Mouse (Mus musculus) midbrain, embryonic 11.5 days (tissue): ENCODE data around the gene Epas1. TPM values are rescaled to one million over a fixed set of nuclear protein-coding genes. Genes with fewer than 3 reads are reported as not detected.

Experiments
- ATAC-seq: fragments of 200-750 bp; cut with Nextera tagmentation; 2 replicates; pipeline ENCODE4 v1.8.0; 2017; ENCODE audit warnings: moderate TSS enrichment, moderate library complexity; ENCODE audit not compliant: low FRiP score
- DNase-seq: peaks from one replicate; pipeline ENCODE4 v3.0.0; 2015; ENCODE audit warnings: low spot score; ENCODE audit errors: missing footprints
- H3K27ac ChIP-seq: fragments of 300-500 bp; sonication (generic); 2 replicates; pipeline ENCODE4 v1.5.1; 2014; ENCODE audit warnings: low read depth, low read length
- H3K27me3 ChIP-seq: fragments of 300-500 bp; sonication (generic); 2 replicates; pipeline ENCODE4 v1.6.1; 2014; ENCODE audit warnings: mild to moderate bottlenecking, low read length, moderate library complexity, mixed read lengths; ENCODE audit not compliant: control insufficient read depth, insufficient read depth
- H3K36me3 ChIP-seq: fragments of 300-500 bp; sonication (generic); 2 replicates; pipeline ENCODE4 v1.6.1; 2014; ENCODE audit warnings: mild to moderate bottlenecking, low read length, moderate library complexity, mixed read lengths; ENCODE audit not compliant: control insufficient read depth, insufficient read depth
- H3K4me1 ChIP-seq: fragments of 300-500 bp; sonication (generic); 2 replicates; pipeline ENCODE4 v1.6.1; 2014; ENCODE audit warnings: low read length; ENCODE audit not compliant: control insufficient read depth, insufficient read depth
- H3K4me2 ChIP-seq: fragments of 300-500 bp; sonication (generic); 2 replicates; pipeline ENCODE4 v1.6.1; 2014; ENCODE audit warnings: mild to moderate bottlenecking, moderate library complexity
- H3K4me3 ChIP-seq: fragments of 300-500 bp; sonication (generic); 2 replicates; pipeline ENCODE4 v1.5.1; 2014; ENCODE audit warnings: low read depth, low read length
- H3K9ac ChIP-seq: fragments of 300-500 bp; sonication (generic); 2 replicates; pipeline ENCODE4 v1.6.1; 2014; ENCODE audit warnings: low read length
- H3K9me3 ChIP-seq: fragments of 300-500 bp; sonication (generic); 2 replicates; pipeline ENCODE4 v1.6.1; 2016; ENCODE audit warnings: low read length; ENCODE audit not compliant: control insufficient read depth
- WGBS: fragments of 180-500 bp; shearing (Covaris S2); extraction: QIAGEN DNeasy Blood & Tissue Kit; methylation state at CpG from one replicate; pipeline ENCODE4 v1.1.7; 2014; 5-methylcytosine and 5-hydroxymethylcytosine counted together
- polyA plus RNA-seq: library from polyadenylated mRNA; unstranded; fragments of >200 nt; fragmentation: Nextera tagmentation; extraction: Ambion mirVana; gene quantifications from 2 replicates; pipeline ENCODE4 v1.2.1, GENCODE M21; 2014

Gene Epas1
- polyA plus RNA-seq, 1 experiment from 2014 or later = 7.3 TPM

DNA sequence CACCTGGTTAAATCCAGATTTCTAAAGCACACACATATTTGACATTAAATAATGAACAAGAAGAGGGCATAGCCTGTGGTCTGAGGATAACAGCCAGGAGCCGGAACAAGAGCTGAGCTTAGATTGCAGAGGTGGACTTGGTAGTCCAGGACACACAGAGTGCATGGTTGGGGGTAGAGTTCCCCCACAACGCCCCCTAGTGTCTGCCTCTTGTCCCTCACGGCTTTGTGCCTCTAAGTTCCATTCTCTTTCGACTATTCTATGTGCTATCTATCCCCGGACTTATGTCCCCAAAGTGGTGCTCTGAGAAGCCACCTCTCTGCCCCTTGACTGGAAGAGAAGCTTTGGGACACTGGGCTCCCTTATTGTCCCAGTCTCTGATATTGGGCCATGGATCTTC, 50.2 kb downstream of the Epas1 start:
- Histone ChIP-seq H3K4me2 (no peak overlapping the region), H3K27ac (no peak overlapping the region), H3K9me3 (no peaks in the 10 kb centered on the region), H3K4me3 (no peak overlapping the region), H3K36me3 (no peaks in the 10 kb centered on the region), H3K9ac (no peak overlapping the region), H3K4me1 (no peaks in the 10 kb centered on the region), H3K27me3 (no peaks in the 10 kb centered on the region)
- 85% methylated on average over 5 of the region's 5 CpGs for WGBS
- no peak for ATAC-seq
- no peak for DNase-seq

DNA sequence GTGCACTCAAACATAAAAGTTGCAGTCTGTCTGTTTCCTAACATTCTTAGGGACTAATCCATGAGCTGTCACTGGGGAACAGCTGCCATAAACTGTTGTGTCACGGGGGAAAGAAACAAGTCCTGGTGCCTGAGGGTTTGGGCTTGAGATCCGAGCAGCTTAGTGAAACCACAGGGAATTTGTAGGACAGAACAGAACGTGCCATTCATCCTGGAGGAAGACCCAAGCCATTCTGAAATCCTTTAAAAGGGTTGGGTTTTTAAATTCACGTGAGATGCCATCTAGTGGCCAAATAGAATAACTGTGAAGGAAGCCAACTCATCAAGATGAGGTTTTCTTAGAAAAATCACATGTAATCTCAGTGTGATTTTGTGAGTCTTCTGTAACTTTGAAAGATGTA, 58.5 kb downstream of the Epas1 start:
- Histone ChIP-seq H3K4me2 (no peak overlapping the region), H3K27me3 (no peaks in the 10 kb centered on the region; the same call in 1 of the 2 replicates), H3K36me3 (no peaks in the 10 kb centered on the region), H3K9me3 (no peaks in the 10 kb centered on the region), H3K9ac (no peak overlapping the region), H3K4me3 (no peak overlapping the region), H3K4me1 (no peaks in the 10 kb centered on the region), H3K27ac (no peak overlapping the region)
- WGBS = 5% methylated on average over 4 of the region's 4 CpGs
- peak; percentile 7; the same call in 1 of the 2 replicates for ATAC-seq
- peak; percentile 87 for DNase-seq

GRCm38 (mm10) chr17:86814320-86814719, 60.8 kb downstream of the Epas1 start:
- Histone ChIP-seq H3K27me3 (no peaks in the 10 kb centered on the region; the same call in 1 of the 2 replicates), H3K4me3 (no peak overlapping the region), H3K9me3 (no peaks in the 10 kb centered on the region), H3K9ac (no peak overlapping the region), H3K27ac (no peak overlapping the region), H3K4me1 (no peaks in the 10 kb centered on the region), H3K4me2 (no peak overlapping the region), H3K36me3 (no peaks in the 10 kb centered on the region)
- DNase-seq = no peak
- no peak for ATAC-seq
- WGBS = 50% methylated on average over 1 of the region's 1 CpGs

GRCm38 (mm10) chr17:86815016-86815865, 61.7 kb downstream of the Epas1 start:
- Histone ChIP-seq H3K4me2 (no peak overlapping the region), H3K4me1 (no peaks in the 10 kb centered on the region), H3K27ac (no peak overlapping the region), H3K27me3 (no peaks in the 10 kb centered on the region; the same call in 1 of the 2 replicates), H3K9ac (no peak overlapping the region), H3K4me3 (no peak overlapping the region), H3K36me3 (no peaks in the 10 kb centered on the region), H3K9me3 (no peaks in the 10 kb centered on the region)
- ATAC-seq = no peak
- DNase-seq = no peak
- WGBS = 90% methylated on average over 24 of the region's 24 CpGs

DNA sequence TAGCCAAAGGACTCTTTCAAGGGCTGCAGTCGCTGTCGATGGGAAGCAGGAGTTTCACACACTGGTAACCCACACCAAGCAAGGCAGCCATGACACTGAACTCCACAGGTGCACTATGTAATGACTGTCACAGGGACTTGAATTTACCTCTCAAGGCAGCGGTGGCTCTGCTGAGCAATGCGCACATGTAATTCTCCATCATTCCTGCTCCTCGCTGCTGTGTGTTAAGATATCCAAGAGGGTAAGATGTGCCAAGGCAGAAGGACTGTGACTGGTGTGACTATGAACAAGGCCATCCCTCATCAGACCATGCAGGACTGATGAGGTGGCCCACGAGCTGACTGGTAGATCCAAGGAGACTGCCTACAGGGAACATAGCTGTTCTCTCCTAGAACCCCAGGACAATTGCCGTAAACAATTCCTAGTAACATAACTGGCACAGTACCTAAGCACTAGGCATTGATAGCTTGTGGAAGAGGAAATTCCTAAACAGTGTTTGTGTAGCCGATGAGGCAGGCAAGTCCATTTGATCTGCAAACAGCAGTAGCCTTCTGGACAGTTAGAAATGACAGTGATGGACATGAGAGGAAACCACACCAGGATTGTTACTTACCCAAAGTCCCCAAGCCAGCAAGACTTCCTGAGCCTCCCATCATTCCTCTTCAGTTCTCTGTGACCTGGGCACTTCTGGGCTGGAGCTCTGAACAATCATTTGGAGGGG, 68.7 kb downstream of the Epas1 start:
- no peak for ATAC-seq
- H3K36me3 ChIP-seq = no peaks in the 10 kb centered on the region
- WGBS = 91% methylated on average over 8 of the region's 8 CpGs

DNA sequence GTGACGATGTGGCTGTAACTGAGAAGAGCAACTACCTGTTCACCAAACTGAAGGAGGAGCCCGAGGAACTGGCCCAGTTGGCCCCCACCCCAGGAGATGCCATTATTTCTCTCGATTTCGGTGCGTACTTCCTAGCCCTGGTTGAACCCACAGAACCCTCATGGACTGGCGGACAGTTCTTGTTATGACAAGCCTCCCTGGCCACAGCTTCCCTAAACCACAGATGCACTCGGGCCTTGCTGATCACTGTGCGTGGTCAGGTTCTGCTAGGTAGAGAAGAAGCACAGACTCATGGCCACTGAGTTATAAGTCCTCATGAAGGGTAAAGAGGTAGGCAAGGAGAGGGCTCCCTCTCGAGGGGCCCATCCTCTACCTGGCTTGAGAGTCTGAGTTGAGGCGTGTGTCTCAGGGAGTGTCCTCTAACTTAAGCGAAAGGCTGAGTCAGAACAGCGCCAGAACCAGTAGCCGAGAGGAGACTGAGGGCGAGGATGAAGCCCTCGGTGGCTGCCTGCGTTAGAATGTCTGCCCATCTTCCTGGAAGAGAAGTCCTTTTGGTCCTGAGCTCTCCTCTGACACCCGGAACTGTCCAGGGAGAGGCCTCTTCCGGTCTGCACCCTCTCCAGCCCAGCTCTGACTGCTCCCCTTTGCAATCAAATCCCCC, 71.1 kb downstream of the Epas1 start:
- ATAC-seq = no peak
- Histone ChIP-seq H3K9ac (no peak overlapping the region), H3K36me3 (no peaks in the 10 kb centered on the region), H3K9me3 (no peaks in the 10 kb centered on the region), H3K4me1 (no peaks in the 10 kb centered on the region), H3K4me3 (no peak overlapping the region), H3K27ac (no peak overlapping the region), H3K4me2 (no peak overlapping the region), H3K27me3 (no peaks in the 10 kb centered on the region)
- 91% methylated on average over 18 of the region's 18 CpGs for WGBS
- no peak for DNase-seq

More for the DNA sequence above, 68.7 kb downstream of the Epas1 start:
- DNase-seq = no peak
- H3K27ac ChIP-seq = no peak overlapping the region
- H3K4me3 ChIP-seq = no peak overlapping the region
- H3K4me1 ChIP-seq = no peaks in the 10 kb centered on the region
- no peak overlapping the region for H3K9ac ChIP-seq
- H3K4me2 ChIP-seq = no peak overlapping the region
- H3K9me3 ChIP-seq = no peaks in the 10 kb centered on the region
- no peaks in the 10 kb centered on the region for H3K27me3 ChIP-seq

DNA sequence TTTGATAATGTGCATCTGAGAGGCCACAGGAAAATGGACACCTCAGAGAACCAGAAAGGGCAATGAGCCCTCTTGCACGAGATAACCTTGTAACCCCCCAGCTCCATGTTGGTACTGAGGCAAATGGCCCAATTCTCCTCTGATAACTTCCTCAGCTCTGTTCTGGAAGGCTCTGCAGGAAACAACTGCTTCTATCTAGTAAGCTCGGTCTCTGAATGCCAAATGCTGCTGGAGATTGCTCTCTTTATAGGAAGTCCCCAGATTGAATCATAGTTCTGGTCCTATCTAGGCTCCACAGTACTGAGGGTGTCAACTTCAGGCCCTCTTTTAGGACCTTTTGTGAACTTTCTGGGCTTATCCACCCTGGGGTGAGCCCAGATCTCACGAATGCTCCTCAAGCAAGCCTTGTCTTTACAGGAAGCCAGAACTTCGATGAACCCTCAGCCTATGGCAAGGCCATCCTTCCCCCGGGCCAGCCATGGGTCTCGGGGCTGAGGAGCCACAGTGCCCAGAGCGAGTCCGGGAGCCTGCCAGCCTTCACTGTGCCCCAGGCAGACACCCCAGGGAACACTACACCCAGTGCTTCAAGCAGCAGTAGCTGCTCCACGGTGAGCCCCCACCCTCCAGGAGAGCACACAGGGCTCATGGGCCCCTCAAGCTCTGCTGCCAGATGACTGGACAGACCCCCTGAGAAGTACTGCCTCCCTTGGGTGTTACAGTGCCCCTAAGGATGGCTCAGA, 71.8 kb downstream of the Epas1 start:
- Histone ChIP-seq H3K4me3 (no peak overlapping the region), H3K36me3 (no peaks in the 10 kb centered on the region), H3K9me3 (no peaks in the 10 kb centered on the region), H3K9ac (no peak overlapping the region), H3K27me3 (no peaks in the 10 kb centered on the region), H3K4me1 (no peaks in the 10 kb centered on the region), H3K4me2 (no peak overlapping the region), H3K27ac (no peak overlapping the region)
- WGBS = 87% methylated on average over 9 of the region's 9 CpGs
- ATAC-seq = no peak
- no peak for DNase-seq

DNA sequence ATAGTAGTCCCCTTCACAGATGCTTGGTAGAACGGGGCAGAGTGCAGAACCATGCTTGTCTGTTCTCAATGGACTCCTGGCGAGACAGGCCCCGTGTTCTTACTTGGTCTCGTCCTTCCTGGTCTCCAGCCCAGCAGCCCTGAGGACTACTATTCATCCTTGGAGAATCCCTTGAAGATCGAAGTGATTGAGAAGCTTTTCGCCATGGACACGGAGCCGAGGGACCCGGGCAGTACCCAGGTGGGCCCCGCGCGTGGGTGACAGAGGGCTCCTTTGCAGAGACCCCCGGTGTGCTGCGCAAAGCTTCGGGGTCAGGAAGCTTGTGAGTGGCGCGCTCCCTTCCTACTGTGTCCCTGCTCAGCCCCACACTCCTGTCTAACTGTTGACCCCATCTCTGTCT, 72.9 kb downstream of the Epas1 start:
- Histone ChIP-seq H3K4me3 (no peak overlapping the region), H3K36me3 (no peaks in the 10 kb centered on the region), H3K4me2 (no peak overlapping the region), H3K27me3 (no peaks in the 10 kb centered on the region), H3K9ac (no peak overlapping the region), H3K27ac (no peak overlapping the region), H3K4me1 (no peaks in the 10 kb centered on the region), H3K9me3 (no peaks in the 10 kb centered on the region)
- ATAC-seq (no peak), DNase-seq (no peak)
- 93% methylated on average over 17 of the region's 17 CpGs for WGBS
